Mouse (Mus musculus): Measurements from ENCODE around the gene Mov10. TPM values are rescaled to one million over a fixed set of nuclear protein-coding genes. Genes with fewer than 3 reads are reported as not detected.

Mov10 gene
- polyA plus RNA-seq, 1 experiment from 2014 or later, result 4.7 TPM

- ATAC-seq (no peak; the same call in 1 of the 2 replicates), DNase-seq (ENCODE audit: low spot score) (no peak)
- under 1% methylated on average over 24 of the region's 26 CpGs for WGBS
Observed at GRCm38 (mm10) chr3:104781471-104781903, 36.9 kb downstream of the Mov10 start, which contains the start of gene Fam19a3. Gene Fam19a3 (minus strand): TSS chr3:104781840.

GRCm38 (mm10) chr3:104780561-104781420 lies 37.6 kb downstream of the Mov10 start, which contains the start of gene Ppm1j:
Gene Ppm1j (plus strand): TSS chr3:104781056.
- Histone ChIP-seq H3K27ac (ENCODE audit: low read depth, low read length) (no peak within 1 kb of the TSS), H3K4me2 (ENCODE audit: low read length) (peak within 1 kb of the TSS; percentile 85), H3K9me3 (replicated peaks; ENCODE audit: control insufficient read depth, low read length) (no peaks in the 10 kb centered on the region), H3K36me3 (ENCODE audit: control insufficient read depth, insufficient read depth, low read length) (no peaks in the 10 kb centered on the region), H3K4me3 (ENCODE audit: low read depth, low read length) (peak within 1 kb of the TSS; percentile 40), H3K4me1 (ENCODE audit: control insufficient read depth, insufficient read depth, low read length) (peaks cover 10% of the 10 kb centered on the region), H3K27me3 (replicated peaks; ENCODE audit: control insufficient read depth, insufficient read depth, low read length) (peaks cover 73% of the 10 kb centered on the region), H3K9ac (ENCODE audit: low read length) (peak within 1 kb of the TSS; percentile 52)
- WGBS, result under 1% methylated on average over 56 of the region's 56 CpGs
- peak; percentile 68 for ATAC-seq
- peak; percentile 46 for DNase-seq (ENCODE audit: low spot score)

More at GRCm38 (mm10) chr3:104781471-104781903, 36.9 kb downstream of the Mov10 start, which contains the start of gene Fam19a3:
- H3K36me3 ChIP-seq (ENCODE audit: control insufficient read depth, insufficient read depth, low read length), result no peaks in the 10 kb centered on the region
- H3K27me3 ChIP-seq (replicated peaks; ENCODE audit: control insufficient read depth, insufficient read depth, low read length), result peaks cover 67% of the 10 kb centered on the region
- no peaks in the 10 kb centered on the region for H3K9me3 ChIP-seq (replicated peaks; ENCODE audit: control insufficient read depth, low read length)
- peaks cover 10% of the 10 kb centered on the region for H3K4me1 ChIP-seq (ENCODE audit: control insufficient read depth, insufficient read depth, low read length)
- H3K4me3 ChIP-seq (ENCODE audit: low read depth, low read length), result peak within 1 kb of the TSS; percentile 40
- no peak within 1 kb of the TSS for H3K27ac ChIP-seq (ENCODE audit: low read depth, low read length)
- H3K4me2 ChIP-seq (ENCODE audit: low read length), result peak within 1 kb of the TSS; percentile 85
- peak within 1 kb of the TSS; percentile 52 for H3K9ac ChIP-seq (ENCODE audit: low read length)

- WGBS, result 0% methylated on average over 7 of the region's 7 CpGs
- DNase-seq (ENCODE audit: low spot score), result peak; percentile 85
Observed at GRCm38 (mm10) chr3:104779949-104780348, 38.4 kb downstream of the Mov10 start.

GRCm38 (mm10) chr3:104777342-104777741 lies 41.0 kb downstream of the Mov10 start:
- no peaks in the 10 kb centered on the region for H3K9me3 ChIP-seq (replicated peaks; ENCODE audit: control insufficient read depth, low read length)
- H3K4me3 ChIP-seq (ENCODE audit: low read depth, low read length), result peak overlapping the region; percentile 22
- WGBS, result under 1% methylated on average over 20 of the region's 20 CpGs
- peak overlapping the region; percentile 50 for H3K4me2 ChIP-seq (ENCODE audit: low read length)
- H3K36me3 ChIP-seq (ENCODE audit: control insufficient read depth, insufficient read depth, low read length), result no peaks in the 10 kb centered on the region
- peak overlapping the region; percentile 29; the same call in 1 of the 2 replicates for H3K9ac ChIP-seq (ENCODE audit: low read length)
- peaks cover 49% of the 10 kb centered on the region for H3K27me3 ChIP-seq (replicated peaks; ENCODE audit: control insufficient read depth, insufficient read depth, low read length)
- H3K27ac ChIP-seq (ENCODE audit: low read depth, low read length), result no peak overlapping the region
- DNase-seq (ENCODE audit: low spot score) (peak; percentile 71), ATAC-seq (peak; percentile 24; the same call in 1 of the 2 replicates)
- H3K4me1 ChIP-seq (ENCODE audit: control insufficient read depth, insufficient read depth, low read length), result peaks cover 10% of the 10 kb centered on the region

More at GRCm38 (mm10) chr3:104779949-104780348, 38.4 kb downstream of the Mov10 start:
- Histone ChIP-seq H3K4me1 (ENCODE audit: control insufficient read depth, insufficient read depth, low read length) (peaks cover 10% of the 10 kb centered on the region), H3K9ac (ENCODE audit: low read length) (no peak overlapping the region), H3K27ac (ENCODE audit: low read depth, low read length) (no peak overlapping the region), H3K36me3 (ENCODE audit: control insufficient read depth, insufficient read depth, low read length) (no peaks in the 10 kb centered on the region), H3K4me2 (ENCODE audit: low read length) (no peak overlapping the region), H3K27me3 (replicated peaks; ENCODE audit: control insufficient read depth, insufficient read depth, low read length) (peaks cover 67% of the 10 kb centered on the region), H3K4me3 (ENCODE audit: low read depth, low read length) (no peak overlapping the region), H3K9me3 (replicated peaks; ENCODE audit: control insufficient read depth, low read length) (no peaks in the 10 kb centered on the region)
- peak; percentile 27; the same call in 1 of the 2 replicates for ATAC-seq

GRCm38 (mm10) chr3:104773301-104773700 lies 45.1 kb downstream of the Mov10 start:
- Histone ChIP-seq H3K4me2 (ENCODE audit: low read length) (no peak overlapping the region), H3K27ac (ENCODE audit: low read depth, low read length) (no peak overlapping the region), H3K9me3 (replicated peaks; ENCODE audit: control insufficient read depth, low read length) (no peaks in the 10 kb centered on the region), H3K4me3 (ENCODE audit: low read depth, low read length) (no peak overlapping the region), H3K9ac (ENCODE audit: low read length) (no peak overlapping the region), H3K27me3 (replicated peaks; ENCODE audit: control insufficient read depth, insufficient read depth, low read length) (peaks cover 16% of the 10 kb centered on the region), H3K36me3 (ENCODE audit: control insufficient read depth, insufficient read depth, low read length) (no peaks in the 10 kb centered on the region), H3K4me1 (ENCODE audit: control insufficient read depth, insufficient read depth, low read length) (no peaks in the 10 kb centered on the region)
- DNase-seq (ENCODE audit: low spot score) (no peak), ATAC-seq (no peak)
- WGBS, result 69% methylated on average over 7 of the region's 7 CpGs

- Histone ChIP-seq H3K4me2 (ENCODE audit: low read length) (no peak overlapping the region), H3K36me3 (ENCODE audit: control insufficient read depth, insufficient read depth, low read length) (no peaks in the 10 kb centered on the region), H3K9me3 (replicated peaks; ENCODE audit: control insufficient read depth, low read length) (no peaks in the 10 kb centered on the region), H3K27me3 (replicated peaks; ENCODE audit: control insufficient read depth, insufficient read depth, low read length) (peaks cover 6% of the 10 kb centered on the region), H3K9ac (ENCODE audit: low read length) (no peak overlapping the region), H3K4me1 (ENCODE audit: control insufficient read depth, insufficient read depth, low read length) (no peaks in the 10 kb centered on the region), H3K27ac (ENCODE audit: low read depth, low read length) (no peak overlapping the region), H3K4me3 (ENCODE audit: low read depth, low read length) (no peak overlapping the region)
- DNase-seq (ENCODE audit: low spot score), result no peak
- 39% methylated on average over 6 of the region's 6 CpGs for WGBS
- no peak for ATAC-seq
Observed at GRCm38 (mm10) chr3:104771460-104771859, 46.9 kb downstream of the Mov10 start.

- Histone ChIP-seq H3K9ac (ENCODE audit: low read length) (no peak overlapping the region), H3K9me3 (replicated peaks; ENCODE audit: control insufficient read depth, low read length) (no peaks in the 10 kb centered on the region), H3K4me1 (ENCODE audit: control insufficient read depth, insufficient read depth, low read length) (no peaks in the 10 kb centered on the region), H3K27me3 (replicated peaks; ENCODE audit: control insufficient read depth, insufficient read depth, low read length) (peaks cover under 1% of the 10 kb centered on the region; the same call in 1 of the 2 replicates), H3K36me3 (ENCODE audit: control insufficient read depth, insufficient read depth, low read length) (no peaks in the 10 kb centered on the region), H3K4me3 (ENCODE audit: low read depth, low read length) (no peak overlapping the region), H3K4me2 (ENCODE audit: low read length) (no peak overlapping the region), H3K27ac (ENCODE audit: low read depth, low read length) (no peak overlapping the region)
- ATAC-seq (no peak), DNase-seq (ENCODE audit: low spot score) (no peak)
- 81% methylated on average over 3 of the region's 3 CpGs for WGBS
Observed at GRCm38 (mm10) chr3:104770918-104771317, 47.4 kb downstream of the Mov10 start.

GRCm38 (mm10) chr3:104770035-104770434 lies 48.3 kb downstream of the Mov10 start:
- Histone ChIP-seq H3K4me2 (ENCODE audit: low read length) (no peak overlapping the region), H3K36me3 (ENCODE audit: control insufficient read depth, insufficient read depth, low read length) (no peaks in the 10 kb centered on the region), H3K4me1 (ENCODE audit: control insufficient read depth, insufficient read depth, low read length) (no peaks in the 10 kb centered on the region), H3K9ac (ENCODE audit: low read length) (no peak overlapping the region), H3K4me3 (ENCODE audit: low read depth, low read length) (no peak overlapping the region), H3K27me3 (replicated peaks; ENCODE audit: control insufficient read depth, insufficient read depth, low read length) (no peaks in the 10 kb centered on the region), H3K9me3 (replicated peaks; ENCODE audit: control insufficient read depth, low read length) (no peaks in the 10 kb centered on the region), H3K27ac (ENCODE audit: low read depth, low read length) (no peak overlapping the region)
- ATAC-seq (no peak), DNase-seq (ENCODE audit: low spot score) (no peak)
- WGBS, result 61% methylated on average over 10 of the region's 10 CpGs

GRCm38 (mm10) chr3:104769135-104769534 lies 49.2 kb downstream of the Mov10 start:
- H3K4me3 ChIP-seq (ENCODE audit: low read depth, low read length), result no peak overlapping the region
- no peak overlapping the region for H3K4me2 ChIP-seq (ENCODE audit: low read length)
- no peaks in the 10 kb centered on the region for H3K27me3 ChIP-seq (replicated peaks; ENCODE audit: control insufficient read depth, insufficient read depth, low read length)
- ATAC-seq (no peak), DNase-seq (ENCODE audit: low spot score) (no peak)
- WGBS, result 78% methylated on average over 3 of the region's 3 CpGs
- no peaks in the 10 kb centered on the region for H3K4me1 ChIP-seq (ENCODE audit: control insufficient read depth, insufficient read depth, low read length)
- no peak overlapping the region for H3K9ac ChIP-seq (ENCODE audit: low read length)
- no peaks in the 10 kb centered on the region for H3K36me3 ChIP-seq (ENCODE audit: control insufficient read depth, insufficient read depth, low read length)
- H3K27ac ChIP-seq (ENCODE audit: low read depth, low read length), result no peak overlapping the region
- H3K9me3 ChIP-seq (replicated peaks; ENCODE audit: control insufficient read depth, low read length), result no peaks in the 10 kb centered on the region

Data from forebrain, embryonic 14.5 days (tissue).